Mouse (Mus musculus) thymus, adult 2 months (tissue): ENCODE data around the gene Lbhd2. TPM values are rescaled to one million over a fixed set of nuclear protein-coding genes. Genes with fewer than 3 reads are reported as not detected.

Source experiments
- DNase-seq: peaks from one replicate; pipeline ENCODE4 v3.0.0; 2021
- H3K27ac ChIP-seq: fragments of 200-500 bp; 2 replicates; pipeline ENCODE4 v1.5.1; 2012; ENCODE audit warnings: low read length, control low read depth; ENCODE audit not compliant: control insufficient read depth, insufficient read depth
- H3K27me3 ChIP-seq: fragments of 200-500 bp; 2 replicates; pipeline ENCODE4 v1.6.1; 2012; ENCODE audit warnings: mild to moderate bottlenecking, low read length, moderate library complexity, mixed read lengths; ENCODE audit not compliant: control insufficient read depth, insufficient read depth
- H3K36me3 ChIP-seq: fragments of 200-500 bp; 2 replicates; pipeline ENCODE4 v1.6.1; 2012; ENCODE audit warnings: mild to moderate bottlenecking, low read length, moderate library complexity; ENCODE audit not compliant: control insufficient read depth, insufficient read depth
- H3K4me1 ChIP-seq: fragments of 200-500 bp; replicated peaks from 2 replicates; pipeline ENCODE4 v1.6.1; 2012; ENCODE audit warnings: low read length; ENCODE audit not compliant: control insufficient read depth, insufficient read depth
- H3K4me3 ChIP-seq: fragments of 200-500 bp; 2 replicates; pipeline ENCODE4 v1.5.1; 2012; ENCODE audit warnings: mild to moderate bottlenecking, low read length, control low read depth, moderate library complexity; ENCODE audit not compliant: control insufficient read depth, insufficient read depth
- CTCF ChIP-seq: fragments of 200-500 bp; IDR thresholded peaks from 2 replicates; pipeline ENCODE4 v1.5.1; 2012; ENCODE audit warnings: mild to moderate bottlenecking, control low read depth, low read length, moderate library complexity, borderline replicate concordance; ENCODE audit not compliant: control insufficient read depth, poor library complexity, insufficient read depth; ENCODE audit errors: extremely low read depth
- POLR2A ChIP-seq: fragments of 200-500 bp; IDR thresholded peaks from 2 replicates; pipeline ENCODE4 v1.6.1; 2012; ENCODE audit warnings: mild to moderate bottlenecking, low read length, control low read depth, moderate library complexity; ENCODE audit not compliant: control insufficient read depth, poor library complexity, insufficient read depth; ENCODE audit errors: extremely low read depth
- WGBS: fragments of 180-500 bp; shearing (Covaris S2); methylation state at CpG from one replicate; pipeline ENCODE4 v1.1.7; 2018; 5-methylcytosine and 5-hydroxymethylcytosine counted together
- polyA plus RNA-seq: library from polyadenylated mRNA; depleted of rRNA; stranded (reverse); fragments of >200 nt; gene quantifications from 2 replicates; pipeline ENCODE4 v1.2.3, GENCODE M21; 2012

Lbhd2 gene
- polyA plus RNA-seq, 1 experiment: 1.9 TPM

DNA sequence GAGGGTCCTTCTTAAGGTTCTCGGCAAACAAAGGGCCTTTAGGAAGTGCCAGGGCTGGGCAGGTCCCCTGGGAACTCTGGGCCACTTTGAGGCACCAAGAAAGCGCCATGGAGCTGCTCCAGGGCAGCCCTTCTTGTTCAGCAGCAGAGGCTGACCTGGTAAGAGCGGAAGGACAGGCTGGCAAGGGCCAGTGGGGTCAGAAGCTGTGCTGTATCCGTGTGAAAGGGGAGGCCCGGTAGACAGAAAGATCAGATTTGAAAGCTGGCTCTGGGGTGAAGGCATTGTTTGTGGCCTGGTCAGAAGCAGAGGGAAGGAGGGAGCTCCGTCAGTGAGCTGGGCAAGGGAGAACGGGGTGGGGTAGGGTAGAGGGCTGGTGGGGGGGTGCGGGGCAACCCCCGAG is 40.7 kb downstream of the Lbhd2 start:
- Histone ChIP-seq H3K4me3 (no peak overlapping the region), H3K36me3 (no peaks in the 10 kb centered on the region), H3K4me1 (no peaks in the 10 kb centered on the region), H3K27ac (no peak overlapping the region), H3K27me3 (peaks cover 3% of the 10 kb centered on the region; the same call in 1 of the 2 replicates)
- DNase-seq: no peak
- 91% methylated on average over 9 of the region's 9 CpGs for WGBS
- TF ChIP-seq POLR2A (no peak), CTCF (no peak)

DNA sequence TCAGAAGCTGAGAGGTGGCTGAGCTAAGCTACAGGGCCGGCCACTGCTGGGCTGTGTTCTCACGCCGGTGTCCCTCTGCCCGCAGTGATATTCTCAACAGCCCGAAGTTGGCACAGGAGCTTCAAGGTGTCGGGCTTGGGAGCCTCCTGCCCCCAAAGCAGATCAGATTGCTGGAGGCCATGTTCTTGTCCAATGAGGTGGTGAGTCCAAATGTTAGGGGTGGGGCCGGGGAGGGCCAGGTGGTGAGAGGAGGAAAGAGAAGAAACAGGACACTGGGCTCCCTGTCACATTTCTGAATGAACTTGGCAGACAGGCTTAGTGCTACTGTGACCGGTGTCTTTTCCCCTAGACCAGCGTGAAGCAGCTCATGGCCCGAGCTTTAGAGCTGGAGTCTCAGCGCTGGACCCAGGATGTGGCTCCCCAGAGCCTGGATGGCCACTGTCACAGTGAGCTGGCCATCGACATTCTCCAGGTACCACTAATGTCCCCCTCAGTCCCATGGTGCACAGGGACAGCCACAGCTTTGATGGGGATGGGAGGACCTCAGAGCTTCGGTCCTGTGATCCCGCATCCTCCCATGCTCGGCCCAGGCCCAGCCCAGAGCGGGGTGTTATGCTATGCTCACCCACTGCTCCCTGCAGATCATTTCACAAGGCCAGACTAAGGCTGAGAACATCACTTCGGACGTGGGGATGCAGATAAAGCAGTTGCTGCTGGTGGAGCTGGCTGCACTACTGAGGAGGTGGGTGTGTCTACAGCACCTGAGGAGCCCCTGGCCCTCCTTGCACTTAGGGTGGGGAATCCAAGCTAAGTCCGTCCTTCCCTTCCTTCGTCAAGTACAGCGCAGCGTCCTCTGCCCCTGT is 41.5 kb downstream of the Lbhd2 start:
- TF ChIP-seq CTCF (no peak), POLR2A (no peak)
- Histone ChIP-seq H3K36me3 (no peaks in the 10 kb centered on the region), H3K27ac (no peak overlapping the region), H3K4me3 (no peak overlapping the region), H3K27me3 (peaks cover 3% of the 10 kb centered on the region; the same call in 1 of the 2 replicates), H3K4me1 (no peaks in the 10 kb centered on the region)
- WGBS: 89% methylated on average over 22 of the region's 22 CpGs
- DNase-seq: no peak

DNA sequence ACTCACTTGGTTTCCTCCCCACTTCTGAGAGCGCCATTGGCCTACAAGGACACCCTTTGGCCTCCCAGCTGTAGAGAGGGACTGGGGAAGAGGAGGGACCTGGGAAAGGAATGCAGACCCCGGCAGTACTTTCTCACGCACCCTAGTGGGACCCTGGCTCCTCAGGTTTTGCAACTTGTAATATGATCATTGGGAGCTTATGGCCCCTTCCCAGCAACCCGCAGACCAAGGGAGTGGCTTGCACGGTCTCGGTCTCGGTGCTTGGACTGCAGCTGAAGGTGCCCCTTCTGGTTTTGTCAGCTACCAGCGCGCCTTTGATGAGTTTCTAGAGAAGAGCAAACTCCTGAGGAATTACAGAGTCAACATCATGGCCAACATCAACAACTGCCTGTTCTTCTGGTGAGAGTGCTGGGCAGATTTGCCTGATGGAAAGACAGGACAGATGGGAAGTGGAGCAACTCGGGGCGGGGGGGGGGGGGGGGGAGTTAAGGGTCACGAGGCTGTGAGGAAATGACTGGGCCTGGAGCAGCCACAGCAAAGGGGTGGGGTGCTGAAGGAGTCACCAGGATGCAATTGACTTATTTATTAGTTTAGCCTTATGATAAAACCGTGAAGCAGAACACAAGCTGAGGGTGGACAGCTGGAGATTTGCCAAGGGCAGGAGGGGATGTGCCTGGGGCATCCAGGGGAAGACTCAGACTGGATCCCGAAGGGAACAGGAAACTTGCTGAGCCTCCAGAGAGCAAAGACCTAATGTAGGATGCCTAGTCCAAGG is 42.5 kb downstream of the Lbhd2 start:
- TF ChIP-seq CTCF: no peak
- no peak for TF ChIP-seq POLR2A
- no peak overlapping the region for H3K4me3 ChIP-seq
- H3K4me1 ChIP-seq: no peaks in the 10 kb centered on the region
- no peaks in the 10 kb centered on the region for H3K36me3 ChIP-seq
- no peak for DNase-seq
- peaks cover 3% of the 10 kb centered on the region; the same call in 1 of the 2 replicates for H3K27me3 ChIP-seq
- WGBS: 63% methylated on average over 14 of the region's 14 CpGs
- H3K27ac ChIP-seq: no peak overlapping the region

- WGBS: 84% methylated on average over 6 of the region's 6 CpGs
- Histone ChIP-seq H3K27me3 (peaks cover 3% of the 10 kb centered on the region; the same call in 1 of the 2 replicates), H3K27ac (no peak overlapping the region), H3K4me3 (no peak overlapping the region), H3K36me3 (no peaks in the 10 kb centered on the region), H3K4me1 (no peaks in the 10 kb centered on the region)
- TF ChIP-seq POLR2A (no peak), CTCF (no peak)
- DNase-seq: no peak
Observed at GRCm38 (mm10) chr12:111450359-111450758, 43.8 kb downstream of the Lbhd2 start.

- Histone ChIP-seq H3K4me1 (no peaks in the 10 kb centered on the region), H3K27me3 (no peaks in the 10 kb centered on the region), H3K36me3 (no peaks in the 10 kb centered on the region), H3K27ac (no peak overlapping the region), H3K4me3 (no peak overlapping the region)
- DNase-seq: no peak
- WGBS: 92% methylated on average over 7 of the region's 7 CpGs
- TF ChIP-seq POLR2A: no peak
Observed at GRCm38 (mm10) chr12:111451561-111451960, 45.0 kb downstream of the Lbhd2 start.

GRCm38 (mm10) chr12:111454021-111454420 is 47.4 kb downstream of the Lbhd2 start:
- Histone ChIP-seq H3K4me3 (no peak overlapping the region), H3K36me3 (no peaks in the 10 kb centered on the region), H3K27me3 (no peaks in the 10 kb centered on the region), H3K4me1 (no peaks in the 10 kb centered on the region), H3K27ac (no peak overlapping the region)
- 39% methylated on average over 4 of the region's 4 CpGs for WGBS
- TF ChIP-seq POLR2A (no peak), CTCF (no peak)
- no peak for DNase-seq
